Mouse (Mus musculus) stomach, embryonic 15.5 days (tissue): ENCODE measurements around the gene Vwa7. TPM values are rescaled to one million over a fixed set of nuclear protein-coding genes. Genes with fewer than 3 reads are reported as not detected.

Source experiments
- ATAC-seq: fragments of 200-750 bp; cut with Nextera tagmentation; 2 replicates; pipeline ENCODE4 v1.8.0; 2017; ENCODE audit warnings: low read depth, moderate number of reproducible peaks, moderate TSS enrichment; ENCODE audit not compliant: insufficient read depth, low FRiP score
- H3K27ac ChIP-seq: fragments of 300-500 bp; sonication (generic); 2 replicates; pipeline ENCODE4 v1.5.1; 2015; ENCODE audit warnings: mild to moderate bottlenecking, inconsistent platforms
- H3K27me3 ChIP-seq: fragments of 300-500 bp; sonication (generic); replicated peaks from 2 replicates; pipeline ENCODE4 v1.6.1; 2015; ENCODE audit warnings: inconsistent platforms
- H3K36me3 ChIP-seq: fragments of 300-500 bp; sonication (generic); 2 replicates; pipeline ENCODE4 v1.6.1; 2015; ENCODE audit warnings: inconsistent platforms
- H3K4me1 ChIP-seq: fragments of 300-500 bp; sonication (generic); 2 replicates; pipeline ENCODE4 v1.6.1; 2015; ENCODE audit warnings: inconsistent platforms
- H3K4me2 ChIP-seq: fragments of 300-500 bp; sonication (generic); 2 replicates; pipeline ENCODE4 v1.6.1; 2015; ENCODE audit warnings: mild to moderate bottlenecking, inconsistent platforms
- H3K4me3 ChIP-seq: fragments of 300-500 bp; sonication (generic); replicated peaks from 2 replicates; pipeline ENCODE4 v1.5.1; 2015; ENCODE audit warnings: inconsistent platforms
- H3K9ac ChIP-seq: fragments of 300-500 bp; sonication (generic); 2 replicates; pipeline ENCODE4 v1.6.1; 2015; ENCODE audit warnings: inconsistent platforms
- H3K9me3 ChIP-seq: fragments of 300-500 bp; sonication (generic); 2 replicates; pipeline ENCODE4 v1.6.1; 2016; ENCODE audit warnings: inconsistent platforms
- WGBS: fragments of 180-500 bp; shearing (Covaris S2); methylation state at CpG from one replicate; pipeline ENCODE4 v1.1.7; 2015; 5-methylcytosine and 5-hydroxymethylcytosine counted together
- polyA plus RNA-seq: library from polyadenylated mRNA; unstranded; fragments of >200 nt; fragmentation: Nextera tagmentation; extraction: Ambion mirVana; gene quantifications from 2 replicates; pipeline ENCODE4 v1.2.1, GENCODE M21; 2015

Vwa7 gene
- polyA plus RNA-seq, 1 experiment from 2014 or later, result 0.31 TPM

GRCm38 (mm10) chr17:35039121-35039873, 22.9 kb downstream of the Vwa7 start:
- no peaks in the 10 kb centered on the region for H3K27me3 ChIP-seq
- H3K4me2 ChIP-seq, result no peak overlapping the region
- no peaks in the 10 kb centered on the region for H3K36me3 ChIP-seq
- no peak for ATAC-seq
- H3K9ac ChIP-seq, result no peak overlapping the region
- H3K4me3 ChIP-seq, result no peak overlapping the region
- H3K27ac ChIP-seq, result no peak overlapping the region
- H3K9me3 ChIP-seq, result no peaks in the 10 kb centered on the region
- WGBS, result 80% methylated on average over 11 of the region's 11 CpGs
- peaks cover 7% of the 10 kb centered on the region; the same call in 1 of the 2 replicates for H3K4me1 ChIP-seq

GRCm38 (mm10) chr17:35043794-35044193, 27.4 kb downstream of the Vwa7 start:
- H3K4me1 ChIP-seq, result peaks cover 33% of the 10 kb centered on the region
- WGBS, result 68% methylated on average over 4 of the region's 4 CpGs
- H3K27me3 ChIP-seq, result no peaks in the 10 kb centered on the region
- H3K27ac ChIP-seq, result peak overlapping the region; percentile 98
- no peak overlapping the region for H3K9ac ChIP-seq
- H3K9me3 ChIP-seq, result no peaks in the 10 kb centered on the region
- no peak for ATAC-seq
- H3K36me3 ChIP-seq, result no peaks in the 10 kb centered on the region
- H3K4me3 ChIP-seq, result no peak overlapping the region
- no peak overlapping the region for H3K4me2 ChIP-seq

GRCm38 (mm10) chr17:35044904-35045806, 28.8 kb downstream of the Vwa7 start:
- Histone ChIP-seq H3K4me2 (peak overlapping the region; percentile 98), H3K36me3 (no peaks in the 10 kb centered on the region), H3K27ac (peak overlapping the region; percentile 98), H3K4me1 (peaks cover 36% of the 10 kb centered on the region), H3K27me3 (no peaks in the 10 kb centered on the region), H3K9ac (no peak overlapping the region), H3K4me3 (peak overlapping the region; percentile 62), H3K9me3 (no peaks in the 10 kb centered on the region)
- no peak for ATAC-seq
- 67% methylated on average over 7 of the region's 7 CpGs for WGBS

GRCm38 (mm10) chr17:35045807-35046680, 29.7 kb downstream of the Vwa7 start:
- Histone ChIP-seq H3K36me3 (no peaks in the 10 kb centered on the region), H3K27ac (peak overlapping the region; percentile 98), H3K4me1 (peaks cover 36% of the 10 kb centered on the region), H3K4me3 (peak overlapping the region; percentile 62), H3K27me3 (no peaks in the 10 kb centered on the region), H3K9me3 (no peaks in the 10 kb centered on the region), H3K4me2 (peak overlapping the region; percentile 98), H3K9ac (peak overlapping the region; percentile 92)
- ATAC-seq, result no peak
- 3% methylated on average over 45 of the region's 48 CpGs for WGBS

GRCm38 (mm10) chr17:35046681-35047455, 30.5 kb downstream of the Vwa7 start, which contains the start of gene Msh5:
TSS of gene Msh5 (minus strand) at chr17:35046745.
- Histone ChIP-seq H3K27ac (peak within 1 kb of the TSS; percentile 98), H3K4me2 (peak within 1 kb of the TSS; percentile 98), H3K9me3 (no peaks in the 10 kb centered on the region), H3K27me3 (no peaks in the 10 kb centered on the region), H3K36me3 (no peaks in the 10 kb centered on the region), H3K9ac (peak within 1 kb of the TSS; percentile 92), H3K4me1 (peaks cover 37% of the 10 kb centered on the region), H3K4me3 (peak within 1 kb of the TSS; percentile 62)
- 1% methylated on average over 33 of the region's 33 CpGs for WGBS
- peak; percentile 96 for ATAC-seq

GRCm38 (mm10) chr17:35047688-35048087, 31.3 kb downstream of the Vwa7 start:
- Histone ChIP-seq H3K4me1 (peaks cover 44% of the 10 kb centered on the region), H3K4me2 (peak overlapping the region; percentile 98), H3K4me3 (no peak overlapping the region; the same call in 1 of the 2 replicates), H3K27ac (peak overlapping the region; percentile 98), H3K9me3 (no peaks in the 10 kb centered on the region), H3K27me3 (no peaks in the 10 kb centered on the region), H3K9ac (no peak overlapping the region), H3K36me3 (peaks cover 1% of the 10 kb centered on the region; the same call in 1 of the 2 replicates)
- WGBS, result 31% methylated on average over 1 of the region's 1 CpGs
- no peak for ATAC-seq

GRCm38 (mm10) chr17:35048149-35048931, 32.0 kb downstream of the Vwa7 start:
- Histone ChIP-seq H3K9ac (no peak overlapping the region), H3K9me3 (no peaks in the 10 kb centered on the region), H3K36me3 (peaks cover 5% of the 10 kb centered on the region; the same call in 1 of the 2 replicates), H3K4me2 (peak overlapping the region; percentile 98), H3K4me1 (peaks cover 45% of the 10 kb centered on the region), H3K27me3 (no peaks in the 10 kb centered on the region), H3K27ac (peak overlapping the region; percentile 98), H3K4me3 (no peak overlapping the region; the same call in 1 of the 2 replicates)
- ATAC-seq, result no peak
- WGBS, result 23% methylated on average over 11 of the region's 11 CpGs

- Histone ChIP-seq H3K4me1 (peaks cover 47% of the 10 kb centered on the region), H3K27ac (peak overlapping the region; percentile 98), H3K4me2 (peak overlapping the region; percentile 80), H3K9ac (no peak overlapping the region), H3K9me3 (no peaks in the 10 kb centered on the region), H3K27me3 (no peaks in the 10 kb centered on the region), H3K4me3 (peak overlapping the region; percentile 65; the same call in 1 of the 2 replicates), H3K36me3 (peaks cover 9% of the 10 kb centered on the region)
- WGBS, result 68% methylated on average over 5 of the region's 5 CpGs
- ATAC-seq, result no peak
These were observed 32.6 kb downstream of the Vwa7 start for GRCm38 (mm10) chr17:35048932-35049440.

GRCm38 (mm10) chr17:35049561-35050016, 33.2 kb downstream of the Vwa7 start, which contains the start of gene Clic1:
TSS of gene Clic1 (plus strand) at chr17:35049966.
- Histone ChIP-seq H3K4me2 (peak within 1 kb of the TSS; percentile 80), H3K9ac (peak within 1 kb of the TSS; percentile 70), H3K4me3 (peak within 1 kb of the TSS; percentile 65), H3K27ac (peak within 1 kb of the TSS; percentile 98), H3K27me3 (no peaks in the 10 kb centered on the region), H3K4me1 (peaks cover 44% of the 10 kb centered on the region), H3K36me3 (peaks cover 14% of the 10 kb centered on the region), H3K9me3 (no peaks in the 10 kb centered on the region)
- 0 out of 2 replicates have a peak, but pooled peaks have one; percentile 3 for ATAC-seq
- WGBS, result under 1% methylated on average over 11 of the region's 11 CpGs
